Mouse (Mus musculus) liver, embryonic 14.5 days (tissue): ENCODE data around the gene Agap1. TPM values are rescaled to one million over a fixed set of nuclear protein-coding genes. Genes with fewer than 3 reads are reported as not detected.

Source experiments
- ATAC-seq: fragments of 200-750 bp; cut with Nextera tagmentation; 2 replicates; pipeline ENCODE4 v1.8.0; 2017; ENCODE audit warnings: moderate number of reproducible peaks, mild to moderate bottlenecking, moderate library complexity; ENCODE audit not compliant: insufficient read depth
- DNase-seq, 3 experiments: peaks; one replicate each; pipeline ENCODE4 v3.0.0-alpha.2; 2012 to 2013; ENCODE audit warnings: low read depth in 3 of 3, low spot score in 3 of 3
- H3K27ac ChIP-seq: fragments of 300-500 bp; sonication (generic); 2 replicates; pipeline ENCODE4 v1.5.1; 2014; ENCODE audit warnings: moderate library complexity, mild to moderate bottlenecking, control low read depth, inconsistent platforms
- H3K27me3 ChIP-seq: fragments of 300-500 bp; sonication (generic); 2 replicates; pipeline ENCODE4 v1.6.1; 2014; ENCODE audit warnings: mild to moderate bottlenecking, low read length, moderate library complexity; ENCODE audit not compliant: control insufficient read depth, insufficient read depth
- H3K36me3 ChIP-seq: fragments of 300-500 bp; sonication (generic); replicated peaks from 2 replicates; pipeline ENCODE4 v1.6.1; 2014; ENCODE audit warnings: low read depth; ENCODE audit not compliant: control insufficient read depth, insufficient read depth
- H3K4me1 ChIP-seq, 2 experiments: fragments of 200-500 bp in 1 of 2; fragments of 300-500 bp in 1 of 2; sonication (generic) in 1 of 2; replicated peaks; 2 replicates each; pipeline ENCODE4 v1.6.1; 2012 to 2014; ENCODE audit warnings: antibody characterized with exemption in 1 of 2, inconsistent platforms in 1 of 2, low read length in 1 of 2; ENCODE audit not compliant: control insufficient read depth in 2 of 2, insufficient read depth in 2 of 2
- H3K4me2 ChIP-seq: fragments of 300-500 bp; sonication (generic); 2 replicates; pipeline ENCODE4 v1.6.1; 2014; ENCODE audit warnings: low read depth, mild to moderate bottlenecking, control low read depth, moderate library complexity
- H3K4me3 ChIP-seq, 2 experiments: fragments of 200-500 bp in 1 of 2; fragments of 300-500 bp in 1 of 2; sonication (generic) in 1 of 2; 2 replicates each; pipeline ENCODE4 v1.5.1; 2012 to 2014; ENCODE audit warnings: low read depth in 2 of 2, low read length in 2 of 2, mild to moderate bottlenecking in 2 of 2, control low read depth in 1 of 2, inconsistent platforms in 1 of 2, moderate library complexity in 1 of 2; ENCODE audit not compliant: insufficient read depth in 1 of 2
- H3K9ac ChIP-seq: fragments of 300-500 bp; sonication (generic); replicated peaks from 2 replicates; pipeline ENCODE4 v1.6.1; 2014; ENCODE audit warnings: mild to moderate bottlenecking, control low read depth, moderate library complexity
- H3K9me3 ChIP-seq: fragments of 300-500 bp; sonication (generic); 2 replicates; pipeline ENCODE4 v1.6.1; 2016; ENCODE audit warnings: low read length, mixed read lengths; ENCODE audit not compliant: control insufficient read depth
- CTCF ChIP-seq: IDR thresholded peaks from 2 replicates; pipeline ENCODE4 v1.5.1; 2016; ENCODE audit warnings: antibody characterized with exemption, low read depth, control low read depth
- EP300 ChIP-seq: IDR thresholded peaks from 2 replicates; pipeline ENCODE4 v1.6.1; 2016; ENCODE audit warnings: antibody characterized with exemption, low read depth
- WGBS: fragments of 180-500 bp; shearing (Covaris S2); extraction: QIAGEN DNeasy Blood & Tissue Kit; methylation state at CpG from one replicate; pipeline ENCODE4 v1.1.7; 2014; ENCODE audit not compliant: insufficient replicate concordance; 5-methylcytosine and 5-hydroxymethylcytosine counted together
- polyA plus RNA-seq, 2 experiments: library from polyadenylated mRNA; depleted of rRNA in 1 of 2; stranded (reverse) in 1 of 2; unstranded in 1 of 2; fragments of >200 nt; fragmentation: Nextera tagmentation in 1 of 2; extraction: Ambion mirVana in 1 of 2; gene quantifications; 2 replicates each; pipeline versions ENCODE4 v1.2.1 to v1.2.3; 2012 to 2014

The Agap1 gene
- polyA plus RNA-seq, 2 experiments: 1.1 TPM

- ATAC-seq (no peak), DNase-seq (no peak)
- H3K4me1 ChIP-seq: peaks cover 0 to 6% of the 10 kb centered on the region in 2 experiments; a peak in 2 of 4 replicates
- H3K4me3 ChIP-seq: no peak overlapping the region
- no peaks in the 10 kb centered on the region for H3K27me3 ChIP-seq
- WGBS: 57% methylated on average over 4 of the region's 4 CpGs
- no peak overlapping the region for H3K4me2 ChIP-seq
- H3K36me3 ChIP-seq: no peaks in the 10 kb centered on the region
- TF ChIP-seq CTCF (no peak), EP300 (no peak)
- H3K9ac ChIP-seq: no peak overlapping the region
- H3K27ac ChIP-seq: no peak overlapping the region
- H3K9me3 ChIP-seq: no peaks in the 10 kb centered on the region
Observed at GRCm38 (mm10) chr1:89717100-89717499, 262.5 kb downstream of the Agap1 start.

DNA sequence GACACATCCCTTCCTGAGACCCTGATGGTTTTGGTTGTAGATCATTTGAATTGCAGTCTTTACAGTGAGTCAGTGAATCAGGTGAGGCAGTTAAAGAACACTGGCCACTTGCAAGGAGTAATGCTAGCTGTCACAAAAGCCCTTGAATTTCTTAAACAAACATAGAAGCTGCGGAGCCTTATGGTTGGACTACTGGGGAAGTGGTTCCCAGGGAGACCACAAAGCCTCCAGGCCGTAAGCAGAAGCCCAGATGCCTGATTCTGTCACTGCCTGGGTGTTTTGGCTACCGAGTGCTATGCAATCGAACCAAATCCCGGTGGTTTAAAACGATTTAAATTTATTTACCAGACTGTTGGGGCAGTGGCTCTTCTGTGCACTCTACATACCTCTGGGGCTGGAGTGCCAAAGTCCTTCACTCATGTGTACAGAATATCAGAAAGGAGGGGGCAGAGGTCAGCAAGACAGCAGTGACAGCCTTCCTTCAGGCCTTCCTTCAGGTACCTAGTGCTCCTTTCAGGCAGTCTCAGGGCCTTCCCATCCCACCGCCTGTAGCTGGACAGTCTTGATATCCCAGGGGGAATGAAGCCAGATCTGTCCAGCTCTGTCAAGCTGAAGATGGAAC lies 264.3 kb downstream of the Agap1 start:
- no peak overlapping the region for H3K4me2 ChIP-seq
- H3K27ac ChIP-seq: no peak overlapping the region
- no peak for ATAC-seq
- H3K9me3 ChIP-seq: no peaks in the 10 kb centered on the region
- no peak for TF ChIP-seq EP300
- no peak for TF ChIP-seq CTCF
- no peaks in the 10 kb centered on the region for H3K36me3 ChIP-seq
- H3K4me3 ChIP-seq: no peak overlapping the region
- no peaks in the 10 kb centered on the region for H3K27me3 ChIP-seq
- no peak for DNase-seq
- H3K4me1 ChIP-seq: peaks cover 0 to 7% of the 10 kb centered on the region in 2 experiments; a peak in 2 of 4 replicates
- no peak overlapping the region for H3K9ac ChIP-seq
- 43% methylated on average over 7 of the region's 7 CpGs for WGBS

GRCm38 (mm10) chr1:89724141-89724540 lies 269.5 kb downstream of the Agap1 start:
- Histone ChIP-seq H3K9me3 (no peaks in the 10 kb centered on the region), H3K4me2 (no peak overlapping the region), H3K36me3 (no peaks in the 10 kb centered on the region), H3K4me3 (no peak overlapping the region), H3K9ac (no peak overlapping the region), H3K27me3 (no peaks in the 10 kb centered on the region), H3K4me1 (peaks cover 0 to 2% of the 10 kb centered on the region in 2 experiments; a peak in 1 of 4 replicates), H3K27ac (no peak overlapping the region)
- 57% methylated on average over 3 of the region's 3 CpGs for WGBS
- DNase-seq (no peak), ATAC-seq (no peak)
- TF ChIP-seq CTCF: no peak
- TF ChIP-seq EP300: no peak

DNA sequence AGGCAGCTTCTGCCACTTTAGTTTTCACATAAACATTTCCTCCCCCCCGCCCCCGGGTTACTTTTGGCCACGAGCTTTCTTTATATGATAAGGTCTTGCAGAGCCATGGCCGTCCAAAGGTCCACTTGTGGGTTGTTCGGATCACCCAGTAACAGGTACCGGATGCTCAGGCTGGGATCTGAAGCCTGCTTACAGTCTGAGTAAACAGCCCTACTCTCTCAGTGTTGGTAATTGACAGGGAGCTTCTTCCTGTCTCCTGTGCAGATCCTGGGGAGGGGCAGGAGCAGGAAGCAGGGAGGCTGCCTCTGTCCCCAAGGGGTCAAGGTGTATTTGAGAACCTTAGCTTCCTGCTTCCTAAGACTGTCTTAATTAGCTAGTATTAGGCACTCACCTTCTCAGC lies 269.9 kb downstream of the Agap1 start:
- 41% methylated on average over 6 of the region's 6 CpGs for WGBS
- Histone ChIP-seq H3K4me1 (0 out of 4 replicates have a peak, but pooled peaks cover 0 to 2% of the 10 kb centered on the region in 2 experiments), H3K4me2 (no peak overlapping the region), H3K27ac (no peak overlapping the region), H3K9ac (no peak overlapping the region), H3K27me3 (no peaks in the 10 kb centered on the region), H3K4me3 (no peak overlapping the region), H3K9me3 (no peaks in the 10 kb centered on the region), H3K36me3 (no peaks in the 10 kb centered on the region)
- no peak for TF ChIP-seq CTCF
- TF ChIP-seq EP300: no peak
- ATAC-seq (no peak), DNase-seq (no peak)

GRCm38 (mm10) chr1:89724957-89725356 lies 270.4 kb downstream of the Agap1 start:
- TF ChIP-seq CTCF (no peak), EP300 (no peak)

More at GRCm38 (mm10) chr1:89724957-89725356, 270.4 kb downstream of the Agap1 start:
- no peaks in the 10 kb centered on the region for H3K9me3 ChIP-seq
- H3K27me3 ChIP-seq: no peaks in the 10 kb centered on the region
- ATAC-seq (no peak), DNase-seq (no peak)
- H3K9ac ChIP-seq: no peak overlapping the region
- H3K4me2 ChIP-seq: no peak overlapping the region
- H3K27ac ChIP-seq: no peak overlapping the region
- WGBS: 61% methylated on average over 9 of the region's 9 CpGs
- H3K4me3 ChIP-seq: no peak overlapping the region
- no peaks in the 10 kb centered on the region for H3K36me3 ChIP-seq
- H3K4me1 ChIP-seq: 0 out of 4 replicates have a peak, but pooled peaks cover 0 to 2% of the 10 kb centered on the region in 2 experiments
